Mouse (Mus musculus): ENCODE data around the gene Epha10. TPM values are rescaled to one million over a fixed set of nuclear protein-coding genes. Genes with fewer than 3 reads are reported as not detected.

The Epha10 gene
- polyA plus RNA-seq (2017; shearing (Covaris generic)): 0.55 TPM

DNA sequence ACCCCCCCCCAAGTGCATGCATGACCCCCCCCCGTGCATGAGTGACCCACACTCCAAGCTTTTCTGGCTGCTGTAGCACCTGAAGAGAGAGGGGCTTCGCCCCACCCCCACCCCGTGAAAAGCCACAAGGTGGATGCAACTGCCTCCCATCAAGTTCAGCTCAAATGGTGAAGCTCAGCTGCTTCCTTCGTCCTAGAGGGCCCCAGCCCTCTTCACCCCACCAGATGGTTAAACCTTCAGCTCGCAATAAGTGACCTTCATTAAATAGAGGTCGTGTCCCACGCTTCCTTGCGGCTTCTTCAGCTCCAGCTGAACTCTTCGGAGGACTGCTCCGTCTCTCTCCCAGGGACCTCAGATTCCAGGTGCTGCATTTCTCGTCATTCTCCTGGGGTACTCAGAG is at the start of gene Epha10:
Gene Epha10 (plus strand): TSS at position 301 of the 400 bp plus-strand sequence.

DNA sequence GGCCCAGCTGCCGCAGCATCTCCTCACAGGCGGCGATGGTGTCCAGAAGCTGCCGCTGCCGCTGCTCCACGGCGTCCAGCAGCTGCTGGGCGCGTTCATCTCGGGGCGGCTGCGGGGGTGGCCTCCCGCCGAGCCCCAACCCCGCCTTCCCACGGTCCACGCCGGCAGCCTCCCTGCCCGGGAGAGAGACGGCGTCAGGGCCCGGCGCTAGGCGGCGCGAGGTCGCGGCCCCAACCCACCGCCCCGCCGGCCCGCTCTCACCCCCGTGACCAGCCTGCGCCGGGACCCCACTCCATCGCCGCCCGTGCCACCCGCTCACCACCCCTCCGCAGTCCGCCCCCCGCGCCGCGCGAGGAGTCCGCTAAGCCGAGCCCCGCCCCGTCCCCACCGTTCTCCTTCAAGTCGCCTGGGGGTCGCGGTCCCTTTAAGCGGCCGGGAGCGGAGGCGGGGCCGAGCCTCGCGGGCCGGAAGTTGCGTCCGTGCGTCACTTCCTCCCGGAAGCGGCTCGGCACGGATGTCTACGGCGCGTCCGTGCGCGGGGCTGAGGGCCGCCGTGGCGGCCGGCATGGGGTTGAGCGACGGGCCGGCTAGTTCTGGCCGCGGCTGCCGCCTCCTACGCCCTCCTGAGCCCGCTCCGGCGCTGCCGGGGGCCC is 30.3 kb upstream of the Epha10 start, which contains the start of gene Yrdc:
Gene Yrdc (plus strand): TSS at position 419 of the 653 bp plus-strand sequence.

GRCm38 (mm10) chr4:124850933-124851658 is 29.6 kb upstream of the Epha10 start, which contains the start of gene 1110065P20Rik:
1110065P20Rik (minus strand) TSS chr4:124851196.

GRCm38 (mm10) chr4:124861283-124862188 is 19.2 kb upstream of the Epha10 start, which contains the start of gene Maneal:
Maneal (minus strand) TSS chr4:124862171.

GRCm38 (mm10) chr4:124936613-124937471 is 56.1 kb downstream of the Epha10 start, which contains the start of gene 9930104L06Rik:
9930104L06Rik (plus strand) TSS chr4:124937048.

DNA sequence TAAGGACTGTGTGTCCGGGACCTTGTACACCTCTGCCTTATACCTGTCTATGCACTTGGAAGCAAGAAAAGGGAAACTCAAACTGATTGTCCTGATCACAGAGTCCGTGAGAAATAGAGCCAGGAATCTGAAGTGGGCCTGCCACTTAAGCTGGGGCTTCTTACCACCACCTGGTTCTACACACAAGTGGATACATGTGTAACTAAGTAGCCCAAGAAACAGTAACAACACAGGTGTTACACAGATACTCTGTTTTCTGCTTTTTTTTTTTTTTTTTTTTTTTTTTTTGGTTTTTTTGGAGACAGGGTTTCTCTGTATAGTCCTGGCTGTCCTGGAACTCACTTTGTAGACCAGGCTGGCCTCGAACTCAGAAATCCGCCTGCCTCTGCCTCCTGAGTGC is 58.5 kb downstream of the Epha10 start, which contains the start of gene Cdca8:
Gene Cdca8 (minus strand): TSS at position 101 of the 400 bp plus-strand sequence.

Other genes with a start within 250 kb of the Epha10 start
- 0.87 TPM for gene Pou3f1, start 224.1 kb upstream of the Epha10 start, polyA plus RNA-seq (2017; shearing (Covaris generic))
- 34.9 TPM for gene Utp11, start 187.3 kb upstream of the Epha10 start, polyA plus RNA-seq (2017; shearing (Covaris generic))
- 0.23 TPM for gene Fhl3, start 180.2 kb upstream of the Epha10 start, polyA plus RNA-seq (2017; shearing (Covaris generic))
- 77.3 TPM for gene Sf3a3, start 166.1 kb upstream of the Epha10 start, polyA plus RNA-seq (2017; shearing (Covaris generic))
- gene Inpp5b, start 139.0 kb upstream of the Epha10 start, polyA plus RNA-seq (2017; shearing (Covaris generic)): 118 TPM
- gene Mtf1, start 78.8 kb upstream of the Epha10 start, polyA plus RNA-seq (2017; shearing (Covaris generic)): 17.0 TPM
- gene Yrdc, start 30.2 kb upstream of the Epha10 start, polyA plus RNA-seq (2017; shearing (Covaris generic)): 182 TPM
- 20.4 TPM for gene 1110065P20Rik, start 29.7 kb upstream of the Epha10 start, polyA plus RNA-seq (2017; shearing (Covaris generic))
- 2.6 TPM for gene Maneal, start 18.7 kb upstream of the Epha10 start, polyA plus RNA-seq (2017; shearing (Covaris generic))
- gene 9930104L06Rik, start 56.1 kb downstream of the Epha10 start, polyA plus RNA-seq (2017; shearing (Covaris generic)): 8.6 TPM
- 2.3 TPM for gene Cdca8, start 58.4 kb downstream of the Epha10 start, polyA plus RNA-seq (2017; shearing (Covaris generic))
- not detected for gene Rspo1, start 105.5 kb downstream of the Epha10 start, polyA plus RNA-seq (2017; shearing (Covaris generic))
- gene Gnl2, start 135.7 kb downstream of the Epha10 start, polyA plus RNA-seq (2017; shearing (Covaris generic)): 77.3 TPM
- 0.29 TPM for gene Dnali1, start 184.8 kb downstream of the Epha10 start, polyA plus RNA-seq (2017; shearing (Covaris generic))
- 38.7 TPM for gene Snip1, start 185.8 kb downstream of the Epha10 start, polyA plus RNA-seq (2017; shearing (Covaris generic))
- 46.2 TPM for gene Meaf6, start 204.2 kb downstream of the Epha10 start, polyA plus RNA-seq (2017; shearing (Covaris generic))
- 222 TPM for gene Zc3h12a, start 246.9 kb downstream of the Epha10 start, polyA plus RNA-seq (2017; shearing (Covaris generic))

Data from effector memory CD4-positive, alpha-beta T cell, adult 7 months (primary cell).